Mouse (Mus musculus): Measurements from ENCODE around the gene Cnga3.

DNA sequence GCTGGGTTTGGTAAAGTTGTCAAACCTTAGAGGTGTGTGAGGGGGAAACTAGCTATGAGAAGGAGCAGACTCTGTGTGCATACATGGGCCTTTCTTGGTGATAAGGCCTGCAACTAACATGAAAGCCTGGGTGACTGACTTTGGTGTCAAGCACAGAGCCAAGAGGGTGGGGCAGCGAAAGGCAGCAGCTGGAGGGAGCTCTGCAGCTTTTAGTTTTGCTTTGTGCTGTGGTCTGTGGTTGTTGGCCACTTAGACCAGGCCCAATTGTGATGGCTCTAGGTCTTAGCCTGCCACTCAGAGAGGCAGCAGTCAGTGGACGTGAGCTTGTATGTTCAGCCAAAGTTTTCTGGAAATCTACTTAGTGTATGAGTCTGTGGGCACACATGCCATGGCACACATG, 93.4 kb downstream of the Cnga3 start:
- TF ChIP-seq CTCF (IDR thresholded peaks at IDR 0.05) (no peak), POLR2A (IDR thresholded peaks at IDR 0.05; ENCODE audit: insufficient read depth, low read depth, low read length) (no peak), EP300 (IDR thresholded peaks at IDR 0.05; ENCODE audit: insufficient read depth, low read depth, low read length) (no peak)

Data from heart, adult 2 months (tissue).